Mouse (Mus musculus) adrenal gland, postnatal 14 days (tissue): ENCODE measurements around the gene Vmn1r6. TPM values are rescaled to one million over a fixed set of nuclear protein-coding genes. Genes with fewer than 3 reads are reported as not detected.
"Not testable (repeated sequence)": the region's sequence is repeated elsewhere in the genome, so short reads cannot be mapped to it uniquely, and the experiment has no call there.

Experiments used
- DNase-seq: peaks from one replicate; pipeline ENCODE4 v3.0.0; 2021; ENCODE audit warnings: mixed read lengths
- long read RNA-seq, 2 experiments: library from polyadenylated mRNA; stranded (forward); transcript quantifications; one replicate each; pipeline ENCODE4 v2.0.0; 2021
- total RNA-seq: library from RNA; stranded (reverse); gene quantifications from 2 replicates; pipeline ENCODE4 v1.2.3, GENCODE M21; 2021

The Vmn1r6 gene
- not detected in 2 replicates for total RNA-seq
- long read RNA-seq, experiment 1 = 0 reads
- long read RNA-seq, experiment 2 = 0 reads

DNA sequence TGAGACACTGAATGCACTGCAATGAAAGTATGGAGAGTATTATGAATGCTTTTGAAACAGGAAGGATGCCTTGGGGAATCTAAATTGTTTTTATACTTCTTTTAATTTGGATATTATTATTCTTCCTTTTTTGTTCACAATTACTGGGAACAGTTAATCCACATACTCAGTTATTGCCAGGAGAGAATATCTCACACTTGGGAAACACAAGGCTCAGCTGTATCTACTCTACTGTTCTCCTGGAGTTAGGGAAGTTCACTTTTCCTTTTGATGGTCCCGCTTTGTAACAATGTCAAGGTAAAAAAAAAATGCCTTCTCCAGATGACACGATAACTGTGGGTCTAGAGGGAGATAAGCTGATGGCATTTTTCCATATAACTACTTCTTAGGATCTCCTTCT, at the start of gene Vmn1r6:
Gene Vmn1r6 (plus strand): TSS at position 301 of the 400 bp plus-strand sequence.
- no peak for DNase-seq

DNA sequence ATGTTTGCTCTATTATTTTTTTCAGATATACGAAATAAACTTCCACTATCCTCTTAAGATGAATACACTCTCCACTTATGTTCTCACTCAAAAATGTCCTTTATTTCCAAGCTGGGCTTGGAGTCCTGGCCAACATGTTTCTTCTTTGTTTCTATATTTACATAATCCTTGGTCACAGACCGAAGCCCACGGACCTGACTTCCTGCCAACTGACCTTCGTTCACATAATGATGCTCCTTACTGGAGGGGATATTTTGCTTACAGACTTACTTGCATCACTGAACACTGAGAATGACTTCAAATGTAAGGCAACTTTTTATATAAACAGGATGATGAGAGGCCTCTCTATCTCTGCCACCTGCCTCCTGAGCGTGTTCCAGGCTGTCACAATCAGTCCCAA, 40.6 kb upstream of the Vmn1r6 start:
- no peak for DNase-seq

DNA sequence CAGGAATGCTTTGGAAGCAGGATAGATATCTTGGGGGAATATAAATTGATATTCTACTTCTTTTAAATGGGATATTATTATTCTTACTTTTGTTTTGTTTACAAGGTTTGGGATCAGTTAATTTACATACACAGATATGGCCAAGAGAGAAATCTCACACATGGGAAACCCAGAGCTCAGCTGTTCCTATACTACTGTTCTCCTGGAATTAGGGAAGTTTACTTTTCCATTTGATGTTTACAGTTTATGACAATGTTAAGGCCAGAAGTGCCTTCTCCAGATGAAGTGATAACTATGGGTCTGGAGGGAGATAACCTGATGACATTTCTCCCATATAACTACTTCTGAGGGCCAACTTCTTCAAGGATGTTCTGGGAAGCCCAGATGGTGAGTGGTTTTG, 27.1 kb upstream of the Vmn1r6 start, which contains the start of gene Vmn1r5:
Gene Vmn1r5 (plus strand): TSS at position 301 of the 400 bp plus-strand sequence.
- DNase-seq = no peak

DNA sequence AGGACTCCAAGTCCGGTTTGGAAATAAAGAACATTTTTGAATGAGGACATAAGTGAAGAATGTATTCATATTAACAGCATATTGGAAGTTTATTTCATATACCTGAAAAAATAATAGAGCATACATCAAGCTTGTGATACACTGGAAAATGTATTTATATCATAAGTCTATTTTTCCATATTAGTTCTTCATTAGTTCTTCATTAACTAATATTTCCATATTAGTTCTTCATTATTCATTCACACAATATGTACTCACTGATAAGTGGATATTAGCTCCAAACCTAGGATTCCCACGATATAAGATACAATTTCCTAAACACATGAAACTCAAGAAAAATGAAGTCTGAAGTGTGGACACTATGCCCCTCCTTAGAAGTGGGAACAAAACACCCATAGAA, 28.2 kb downstream of the Vmn1r6 start, which contains the start of gene Vmn1r7:
Gene Vmn1r7 (minus strand): TSS at position 101 of the 400 bp plus-strand sequence.
- DNase-seq = not testable (repeated sequence)

DNA sequence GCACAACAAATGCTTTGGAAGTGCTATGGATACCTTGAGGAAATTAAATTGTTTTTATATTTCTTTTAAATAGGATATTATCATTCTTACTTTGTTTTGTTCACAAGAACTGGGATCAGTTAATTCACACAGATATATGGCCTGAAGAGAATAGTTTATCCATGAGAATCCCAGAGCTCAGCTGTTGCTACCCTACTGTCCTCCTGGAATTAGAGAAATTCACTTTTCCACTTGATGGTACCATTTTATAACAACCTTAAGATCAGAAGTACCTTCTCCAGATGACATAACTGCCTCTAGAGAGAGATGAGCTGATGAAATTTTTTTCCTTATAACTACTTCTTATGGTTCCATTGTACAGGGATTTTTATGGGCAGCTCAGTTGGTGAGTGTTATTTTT, 34.9 kb downstream of the Vmn1r6 start, which contains the start of gene Vmn1r8:
Gene Vmn1r8 (plus strand): TSS at position 301 of the 400 bp plus-strand sequence.
- no peak for DNase-seq

DNA sequence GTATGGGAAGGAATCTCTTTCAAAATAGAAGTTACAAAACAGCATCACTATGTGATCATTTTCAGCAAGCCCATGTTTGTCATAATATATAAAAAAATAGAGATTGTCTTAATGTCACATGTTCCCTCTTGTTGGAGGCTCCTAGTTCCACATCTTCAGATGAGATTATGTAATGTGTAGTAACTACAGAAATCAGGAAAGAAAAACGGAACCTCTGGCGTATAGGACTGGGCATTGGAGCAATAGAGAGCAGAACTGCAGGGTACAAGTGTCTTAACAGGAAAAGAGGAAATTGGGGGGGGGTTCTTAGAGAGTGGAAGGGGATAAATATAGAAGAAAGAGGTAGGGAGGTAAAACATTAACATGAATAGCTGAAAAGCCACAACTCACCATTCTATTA, 37.6 kb downstream of the Vmn1r6 start:
- no peak for DNase-seq

Other genes with a start within 250 kb of the Vmn1r6 start
- 36.7 and 37.6 TPM in 2 replicates for gene Kbtbd2, start 199.4 kb upstream of the Vmn1r6 start, total RNA-seq
- 72.1 and 73.3 TPM in 2 replicates for gene Fkbp9, start 165.2 kb upstream of the Vmn1r6 start, total RNA-seq
- 24.9 and 25.9 TPM in 2 replicates for gene Nt5c3, start 73.3 kb upstream of the Vmn1r6 start, total RNA-seq
- gene Vmn1r4, start 73.2 kb upstream of the Vmn1r6 start, total RNA-seq = 0.26 and 0.41 TPM in 2 replicates
- not detected in 2 replicates for gene Vmn1r5, start 27.0 kb upstream of the Vmn1r6 start, total RNA-seq
- gene Vmn1r7, start 28.1 kb downstream of the Vmn1r6 start, total RNA-seq = not detected in 2 replicates
- not detected in 2 replicates for gene Vmn1r8, start 35.0 kb downstream of the Vmn1r6 start, total RNA-seq
- gene Vmn1r9, start 69.5 kb downstream of the Vmn1r6 start, total RNA-seq = not detected in 2 replicates
- gene Vmn1r10, start 112.2 kb downstream of the Vmn1r6 start, total RNA-seq = not detected in 2 replicates
- not detected in 2 replicates for gene Vmn1r11, start 136.2 kb downstream of the Vmn1r6 start, total RNA-seq
- not detected in 2 replicates for gene Vmn1r12, start 159.7 kb downstream of the Vmn1r6 start, total RNA-seq
- not detected in 2 replicates for gene Vmn1r13, start 206.0 kb downstream of the Vmn1r6 start, total RNA-seq
- not detected in 2 replicates for gene Vmn1r14, start 234.4 kb downstream of the Vmn1r6 start, total RNA-seq